Mouse (Mus musculus) lung, postnatal 0 days (tissue): ENCODE results near the gene Prrg2.

Source experiments
- CTCF ChIP-seq: IDR thresholded peaks from 2 replicates; pipeline ENCODE4 v1.5.1; 2016; ENCODE audit warnings: antibody characterized with exemption, mild to moderate bottlenecking
- EP300 ChIP-seq: IDR thresholded peaks from 2 replicates; pipeline ENCODE4 v1.6.1; 2016; ENCODE audit warnings: antibody characterized with exemption, mild to moderate bottlenecking, control low read depth

DNA sequence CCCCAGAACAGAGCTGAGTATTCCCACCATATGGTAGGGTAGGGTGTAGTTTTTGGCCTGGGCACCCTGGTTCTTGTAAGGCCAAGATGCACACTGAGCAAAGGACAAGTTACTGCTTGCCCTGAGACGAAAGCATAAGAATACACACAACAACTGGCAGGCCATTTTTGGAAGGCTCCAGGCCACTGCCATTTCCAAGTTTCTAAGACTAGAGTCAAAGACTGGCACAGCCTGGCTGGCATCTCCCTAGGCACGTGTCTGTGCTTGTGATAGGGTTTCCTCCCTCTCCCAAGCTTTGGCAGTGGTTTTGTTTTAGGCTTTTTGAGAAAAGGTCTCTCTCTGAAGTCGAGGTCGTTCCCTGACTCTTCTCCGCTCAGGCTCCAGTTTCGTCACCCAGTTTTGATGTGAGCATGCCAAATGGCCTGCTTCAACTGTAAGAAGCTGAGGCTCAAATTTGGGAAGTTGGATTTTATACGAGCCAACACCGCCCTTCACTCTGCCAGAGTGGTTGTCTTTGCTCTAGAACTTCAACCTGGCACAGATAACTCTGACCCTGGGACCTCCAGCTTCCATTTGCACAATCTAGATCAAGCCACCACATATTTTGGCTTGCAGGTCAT is 36.8 kb downstream of the Prrg2 start:
- TF ChIP-seq CTCF (no peak), EP300 (no peak)
